Mouse (Mus musculus) E14TG2a.4 (cell line): ENCODE results near the gene Rundc3a.

Experiments
- CTCF ChIP-seq: conservative IDR thresholded peaks from 2 replicates; pipeline ENCODE4 v1.5.1; 2014; ENCODE audit warnings: low read length
- NANOG ChIP-seq: IDR thresholded peaks from 2 replicates; pipeline ENCODE4 v1.6.1; 2014; ENCODE audit warnings: borderline replicate concordance, low read length, mixed read lengths
- POU5F1 ChIP-seq: IDR thresholded peaks from 2 replicates; pipeline ENCODE4 v1.6.1; 2014; ENCODE audit warnings: low read length, borderline replicate concordance

DNA sequence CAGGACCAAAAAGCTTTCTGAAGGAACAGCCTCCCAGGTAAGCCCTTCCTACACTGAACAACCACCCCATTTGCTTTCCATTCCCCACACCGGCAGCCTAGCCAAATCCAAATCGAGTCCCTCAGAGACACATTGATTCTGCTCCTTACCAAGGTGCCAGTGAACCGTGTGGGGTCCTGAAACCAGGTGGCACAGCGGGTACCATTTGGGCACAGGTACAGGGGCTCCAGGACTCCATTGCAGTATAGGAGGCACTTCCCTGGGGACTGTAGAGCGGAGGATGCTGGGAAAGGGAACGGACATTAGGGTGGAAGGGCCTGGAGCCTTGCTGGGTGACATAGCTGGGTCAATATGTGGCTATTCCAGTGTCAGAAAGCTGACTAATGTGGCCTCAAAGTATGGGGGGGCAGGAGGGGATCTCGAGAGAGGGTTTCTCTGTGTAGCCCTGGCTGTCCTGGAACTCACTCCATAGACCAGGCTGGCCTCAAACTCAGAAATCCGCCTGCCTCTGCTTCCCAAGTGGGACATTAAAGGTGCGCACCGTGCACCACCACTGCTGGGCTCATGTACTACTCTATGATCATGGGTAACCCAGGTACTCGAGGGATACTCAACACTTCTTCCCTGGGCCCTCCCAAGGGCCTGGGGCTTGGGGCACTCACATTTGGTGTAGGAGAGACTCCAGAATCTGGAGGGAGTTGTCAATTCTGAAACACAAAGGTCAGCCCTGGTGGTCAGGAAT is 12.5 kb downstream of the Rundc3a start:
- TF ChIP-seq POU5F1, result no peak
- TF ChIP-seq CTCF, result no peak
- TF ChIP-seq NANOG, result no peak
